Mouse (Mus musculus) CD4-positive helper T cell, adult 2 months (primary cell): ENCODE results near the gene Aamdc.
A peak's percentile ranks its signal among the peaks of the same experiment; 100 is the strongest.

Experiments
- DNase-seq: peaks from one replicate; pipeline ENCODE4 v3.0.0-alpha.2; 2012; ENCODE audit warnings: low read depth, missing footprints, low spot score

The Aamdc gene

GRCm38 (mm10) chr7:97579067-97579975 lies at the start of gene Aamdc, which contains the start of gene Rsf1:
Gene Aamdc (minus strand): TSS chr7:97579497.
Gene Rsf1 (plus strand): TSS chr7:97579889.
- peak; percentile 97 for DNase-seq

DNA sequence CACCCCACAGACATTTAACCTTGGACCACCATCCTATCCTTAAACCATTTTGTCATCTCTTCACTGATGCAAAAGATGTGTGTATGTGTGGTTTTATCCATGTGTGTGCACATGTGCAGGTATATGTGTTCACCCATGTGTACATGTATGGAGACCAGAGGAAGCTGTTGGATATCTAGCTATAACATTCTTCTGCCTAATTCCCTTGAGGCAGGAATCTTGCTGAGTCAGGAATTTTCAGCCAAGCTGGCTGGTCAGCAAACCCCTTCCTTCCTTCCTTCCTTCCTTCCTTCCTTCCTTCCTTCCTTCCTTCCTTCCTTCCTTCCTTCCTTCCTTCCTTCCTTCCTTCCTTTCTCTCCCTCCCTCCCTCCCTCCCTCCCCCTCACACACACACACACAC lies 44.1 kb upstream of the Aamdc start:
- DNase-seq = no peak

- no peak for DNase-seq
These were observed 43.4 kb upstream of the Aamdc start for GRCm38 (mm10) chr7:97622676-97623075.

- DNase-seq = no peak
These were observed 42.0 kb upstream of the Aamdc start for GRCm38 (mm10) chr7:97621346-97621745.

GRCm38 (mm10) chr7:97598548-97598947 lies 19.3 kb upstream of the Aamdc start:
- peak; percentile 39 for DNase-seq

GRCm38 (mm10) chr7:97593535-97593934 lies 14.2 kb upstream of the Aamdc start:
- no peak for DNase-seq

- DNase-seq = no peak
These were observed 13.1 kb upstream of the Aamdc start for GRCm38 (mm10) chr7:97592396-97592795.

- DNase-seq = no peak
These were observed 12.0 kb upstream of the Aamdc start for GRCm38 (mm10) chr7:97591336-97591735.

- no peak for DNase-seq
These were observed 11.2 kb upstream of the Aamdc start for GRCm38 (mm10) chr7:97590488-97590887.

- DNase-seq = no peak
These were observed 9.2 kb upstream of the Aamdc start for GRCm38 (mm10) chr7:97588506-97588905.

GRCm38 (mm10) chr7:97580843-97581214 lies 1.5 kb upstream of the Aamdc start:
- peak; percentile 90 for DNase-seq

GRCm38 (mm10) chr7:97579976-97580842 lies 912 bp upstream of the Aamdc start:
- peak; percentile 67 for DNase-seq

DNA sequence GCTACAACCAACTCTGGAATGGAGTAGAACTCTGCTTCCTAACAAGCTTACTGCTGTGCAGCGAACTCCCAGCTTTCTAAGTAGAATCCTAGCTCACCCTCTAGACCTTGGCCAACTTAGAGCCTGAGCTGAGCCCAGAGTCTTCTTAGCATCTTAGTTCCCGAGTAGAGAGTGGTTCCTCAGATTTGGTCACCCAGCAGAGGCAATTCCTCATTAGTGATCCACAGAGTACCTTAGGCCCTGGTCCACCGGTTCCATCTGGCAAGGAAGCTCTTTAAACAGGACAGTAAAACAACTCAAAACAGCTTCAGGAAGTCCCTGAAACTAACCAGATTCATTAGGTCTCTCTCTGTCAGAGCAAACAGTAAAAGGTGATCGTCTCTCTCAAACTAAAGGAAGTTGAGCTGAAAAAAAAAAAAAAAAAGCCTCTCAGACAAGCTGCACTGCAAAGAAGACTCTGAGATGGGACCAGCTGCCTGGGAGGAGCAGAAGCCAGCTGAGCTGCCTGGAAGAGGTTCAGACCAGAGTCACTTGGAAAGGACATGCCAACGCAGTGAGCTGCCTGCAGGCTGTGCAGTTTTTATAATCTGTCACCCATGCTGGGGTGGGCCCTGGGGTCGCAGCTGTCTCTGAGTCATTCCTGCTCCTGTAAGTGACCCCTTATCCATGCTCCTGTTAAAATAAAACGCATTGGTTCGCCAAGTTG lies 783 bp downstream of the Aamdc start:
- DNase-seq = peak; percentile 41

DNA sequence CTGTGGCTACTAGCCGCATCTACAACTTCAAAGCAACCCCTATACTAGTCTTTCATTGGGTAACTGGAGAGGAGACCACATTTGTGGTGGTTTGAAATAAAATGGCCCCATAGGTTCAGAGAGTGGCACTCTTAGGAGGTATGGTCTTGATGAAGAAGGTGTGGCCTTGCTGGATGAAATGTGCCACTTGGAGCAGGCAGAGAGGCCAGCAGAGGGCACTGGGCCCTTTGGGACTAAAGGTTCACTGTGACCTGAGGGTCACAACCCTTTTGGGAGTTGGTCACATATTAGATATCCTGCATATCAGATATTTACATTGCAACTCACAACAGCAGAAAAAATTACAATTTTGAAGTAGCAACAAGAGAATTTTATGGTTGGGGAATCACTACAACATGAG lies 8.9 kb downstream of the Aamdc start:
- no peak for DNase-seq

GRCm38 (mm10) chr7:97569372-97569771 lies 9.9 kb downstream of the Aamdc start:
- DNase-seq = no peak

- DNase-seq = no peak
These were observed 15.7 kb downstream of the Aamdc start for GRCm38 (mm10) chr7:97563576-97563975.

GRCm38 (mm10) chr7:97550673-97551072 lies 28.6 kb downstream of the Aamdc start:
- no peak for DNase-seq

GRCm38 (mm10) chr7:97549301-97549700 lies 30.0 kb downstream of the Aamdc start:
- DNase-seq = no peak

DNA sequence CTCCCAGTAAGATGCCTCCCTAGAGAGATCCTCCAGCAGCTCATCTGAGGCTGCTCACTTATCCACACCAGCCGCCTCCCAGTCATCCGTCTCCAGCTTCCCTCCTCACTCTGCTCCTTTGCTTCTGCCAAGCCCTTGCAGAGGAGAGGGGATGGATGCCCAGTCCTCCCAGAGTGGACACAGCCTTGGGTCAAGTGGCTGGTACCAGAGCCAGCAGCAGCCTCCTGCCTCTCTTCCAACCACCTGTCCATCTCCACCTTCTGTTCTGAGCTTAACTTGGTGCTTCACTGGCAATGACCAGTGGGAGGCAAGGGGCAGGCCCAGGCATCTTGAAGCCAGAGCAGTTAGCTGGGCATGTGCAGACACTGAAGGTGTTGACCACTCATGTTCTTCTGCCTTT lies 32.8 kb downstream of the Aamdc start:
- DNase-seq = no peak

DNA sequence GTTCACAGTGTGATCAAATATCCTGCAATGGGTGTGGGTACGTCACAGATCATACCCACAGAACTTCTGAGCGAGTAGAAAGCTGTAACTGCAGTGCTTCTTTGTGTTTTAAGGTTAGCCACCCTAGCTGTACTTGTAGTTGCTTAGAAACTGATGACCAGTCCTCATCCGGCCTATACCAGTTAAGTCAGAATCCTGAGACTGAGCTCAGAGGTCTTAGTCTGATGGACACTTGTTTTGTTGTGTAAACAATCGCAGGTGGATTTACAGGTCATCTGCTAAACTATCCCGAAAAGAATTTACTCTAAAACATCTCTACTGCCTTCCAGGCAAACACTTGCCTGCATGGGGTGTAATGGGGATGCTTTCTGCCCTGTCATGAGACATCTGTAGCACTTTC lies 42.7 kb downstream of the Aamdc start:
- DNase-seq = no peak

GRCm38 (mm10) chr7:97535531-97535930 lies 43.8 kb downstream of the Aamdc start:
- DNase-seq = no peak

DNA sequence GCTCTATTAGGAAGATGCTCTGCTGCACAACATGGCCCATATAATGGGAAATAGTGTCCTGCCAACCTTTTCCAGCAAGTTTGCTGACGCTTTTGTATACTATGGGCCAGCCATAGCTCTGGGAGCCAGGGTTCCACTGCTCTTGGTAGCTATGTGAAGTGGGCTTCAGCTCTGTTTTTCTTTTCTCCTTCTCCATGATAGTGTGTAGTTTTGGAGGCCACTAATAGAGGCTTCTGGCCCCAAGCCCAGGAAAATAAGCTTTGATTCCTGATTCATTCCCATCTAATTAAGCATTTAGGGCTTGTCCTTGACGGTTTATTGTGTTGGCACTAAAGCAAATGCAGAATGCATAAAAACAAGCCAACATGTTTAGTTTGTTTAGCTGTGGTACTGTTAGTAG lies 59.4 kb downstream of the Aamdc start:
- no peak for DNase-seq
